Mouse (Mus musculus) liver, adult 2 months (tissue): ENCODE results near the gene Ngef. TPM values are rescaled to one million over a fixed set of nuclear protein-coding genes. Genes with fewer than 3 reads are reported as not detected.

Experiments
- DNase-seq: peaks from one replicate; pipeline ENCODE4 v3.0.0-alpha.2; 2011; ENCODE audit warnings: low read depth, low spot score; ENCODE audit errors: extremely low read depth
- H3K27ac ChIP-seq: fragments of 200-500 bp; replicated peaks from 2 replicates; pipeline ENCODE4 v1.5.1; 2012; ENCODE audit warnings: low read depth, mild to moderate bottlenecking, control low read depth, inconsistent platforms, low read length; ENCODE audit not compliant: insufficient read depth
- H3K27me3 ChIP-seq: fragments of 200-500 bp; 2 replicates; pipeline ENCODE4 v1.6.1; 2012; ENCODE audit warnings: mild to moderate bottlenecking, moderate library complexity, low read length, inconsistent platforms; ENCODE audit not compliant: control insufficient read depth, insufficient read depth
- H3K36me3 ChIP-seq: fragments of 200-500 bp; 2 replicates; pipeline ENCODE4 v1.6.1; 2012; ENCODE audit warnings: low read length, inconsistent platforms; ENCODE audit not compliant: control insufficient read depth, insufficient read depth
- H3K4me1 ChIP-seq: fragments of 200-500 bp; 2 replicates; pipeline ENCODE4 v1.6.1; 2011; ENCODE audit warnings: low read length; ENCODE audit not compliant: control insufficient read depth, insufficient read depth
- H3K4me3 ChIP-seq: fragments of 200-500 bp; 2 replicates; pipeline ENCODE4 v1.5.1; 2011; ENCODE audit warnings: low read depth, mild to moderate bottlenecking, control low read depth, low read length, moderate library complexity; ENCODE audit not compliant: insufficient read depth
- H3K79me2 ChIP-seq: fragments of 200-500 bp; 2 replicates; pipeline ENCODE4 v1.6.1; 2012; ENCODE audit warnings: inconsistent platforms, mild to moderate bottlenecking, low read length, moderate library complexity; ENCODE audit not compliant: control insufficient read depth, insufficient read depth
- H3K9ac ChIP-seq: fragments of 200-500 bp; 2 replicates; pipeline ENCODE4 v1.6.1; 2012; ENCODE audit warnings: low read depth, mild to moderate bottlenecking, control low read depth, inconsistent platforms, low read length
- CTCF ChIP-seq: fragments of 200-500 bp; IDR thresholded peaks from 2 replicates; pipeline ENCODE4 v1.5.1; 2011; ENCODE audit warnings: low read depth, low read length, control low read depth
- POLR2A ChIP-seq: fragments of 200-500 bp; IDR thresholded peaks from 2 replicates; pipeline ENCODE4 v1.6.1; 2011; ENCODE audit warnings: low read length, control low read depth; ENCODE audit not compliant: insufficient read depth; ENCODE audit errors: extremely low read depth
- WGBS: fragments of 180-500 bp; shearing (Covaris S2); methylation state at CpG from one replicate; pipeline ENCODE4 v1.1.7; 2018; 5-methylcytosine and 5-hydroxymethylcytosine counted together
- polyA plus RNA-seq: library from polyadenylated mRNA; depleted of rRNA; stranded (reverse); fragments of >200 nt; gene quantifications from 2 replicates; pipeline ENCODE4 v1.2.3, GENCODE M21; 2012; rRNA removed
- total RNA-seq: library from RNA; depleted of rRNA; stranded (reverse); fragments of >200 nt; gene quantifications from 2 replicates; pipeline ENCODE4 v1.2.3, GENCODE M21; 2014; rRNA removed

The Ngef gene
- total RNA-seq (28.3 and 29.7 TPM in 2 replicates), polyA plus RNA-seq (21.5 and 25.1 TPM in 2 replicates)

GRCm38 (mm10) chr1:87573800-87574215 is at the start of gene Ngef:
Ngef (minus strand) TSS chr1:87573870.
- Histone ChIP-seq H3K27me3 (no peaks in the 10 kb centered on the region), H3K9ac (peak within 1 kb of the TSS; percentile 69), H3K36me3 (no peaks in the 10 kb centered on the region), H3K4me1 (0 out of 2 replicates have a peak, but pooled peaks cover 3% of the 10 kb centered on the region), H3K27ac (peak within 1 kb of the TSS; percentile 98), H3K4me3 (peak within 1 kb of the TSS; percentile 47), H3K79me2 (peaks cover 8% of the 10 kb centered on the region; the same call in 1 of the 2 replicates)
- 21% methylated on average over 6 of the region's 6 CpGs for WGBS
- TF ChIP-seq POLR2A: no peak
- no peak for TF ChIP-seq CTCF
- peak; percentile 97 for DNase-seq

- DNase-seq: no peak
- Histone ChIP-seq H3K36me3 (no peaks in the 10 kb centered on the region), H3K27me3 (no peaks in the 10 kb centered on the region), H3K4me1 (no peaks in the 10 kb centered on the region), H3K4me3 (peak overlapping the region; percentile 8), H3K27ac (no peak overlapping the region), H3K9ac (peak overlapping the region; percentile 12; the same call in 1 of the 2 replicates), H3K79me2 (no peaks in the 10 kb centered on the region)
- no peak for TF ChIP-seq POLR2A
- no peak for TF ChIP-seq CTCF
- WGBS: 78% methylated on average over 3 of the region's 3 CpGs
Observed at GRCm38 (mm10) chr1:87621858-87622279, 48.2 kb upstream of the Ngef start.

GRCm38 (mm10) chr1:87621146-87621857 is 47.6 kb upstream of the Ngef start:
- H3K27ac ChIP-seq: peak overlapping the region; percentile 72
- peak overlapping the region; percentile 13 for H3K9ac ChIP-seq
- no peaks in the 10 kb centered on the region for H3K79me2 ChIP-seq
- no peaks in the 10 kb centered on the region for H3K27me3 ChIP-seq
- DNase-seq: no peak
- H3K4me3 ChIP-seq: peak overlapping the region; percentile 82
- H3K4me1 ChIP-seq: no peaks in the 10 kb centered on the region
- WGBS: 69% methylated on average over 9 of the region's 9 CpGs
- no peaks in the 10 kb centered on the region for H3K36me3 ChIP-seq
- TF ChIP-seq CTCF: no peak
- TF ChIP-seq POLR2A: no peak

- Histone ChIP-seq H3K36me3 (no peaks in the 10 kb centered on the region), H3K9ac (peak overlapping the region; percentile 78), H3K4me1 (no peaks in the 10 kb centered on the region), H3K79me2 (no peaks in the 10 kb centered on the region), H3K4me3 (peak overlapping the region; percentile 82), H3K27ac (peak overlapping the region; percentile 72), H3K27me3 (no peaks in the 10 kb centered on the region)
- TF ChIP-seq CTCF (no peak), POLR2A (no peak)
- DNase-seq: no peak
- 79% methylated on average over 6 of the region's 6 CpGs for WGBS
Observed at GRCm38 (mm10) chr1:87620693-87621092, 47.0 kb upstream of the Ngef start.

GRCm38 (mm10) chr1:87620211-87620668 is 46.6 kb upstream of the Ngef start, which contains the start of gene Inpp5d:
Inpp5d (plus strand) TSS chr1:87620312.
- peak; percentile 28 for DNase-seq
- Histone ChIP-seq H3K4me1 (no peaks in the 10 kb centered on the region), H3K79me2 (no peaks in the 10 kb centered on the region), H3K36me3 (no peaks in the 10 kb centered on the region), H3K27me3 (no peaks in the 10 kb centered on the region), H3K4me3 (peak within 1 kb of the TSS; percentile 82), H3K9ac (peak within 1 kb of the TSS; percentile 78), H3K27ac (peak within 1 kb of the TSS; percentile 72)
- WGBS: 85% methylated on average over 12 of the region's 12 CpGs
- TF ChIP-seq CTCF (no peak), POLR2A (no peak)
